Mouse (Mus musculus) forebrain, embryonic 10.5 days (tissue): Measurements from ENCODE around the gene Txndc5. TPM values are rescaled to one million over a fixed set of nuclear protein-coding genes. Genes with fewer than 3 reads are reported as not detected.

Source experiments
- DNase-seq: peaks from one replicate; pipeline ENCODE4 v3.0.0-alpha.2; 2017; ENCODE audit warnings: low spot score; ENCODE audit errors: extremely low spot score
- H3K27ac ChIP-seq: fragments of 300-500 bp; sonication (generic); 2 replicates; pipeline ENCODE4 v1.5.1; 2016; ENCODE audit warnings: mild to moderate bottlenecking
- H3K27me3 ChIP-seq: fragments of 300-500 bp; sonication (generic); 2 replicates; pipeline ENCODE4 v1.6.1; 2016; ENCODE audit warnings: mild to moderate bottlenecking; ENCODE audit not compliant: poor library complexity, severe bottlenecking
- H3K36me3 ChIP-seq: fragments of 300-500 bp; sonication (generic); replicated peaks from 2 replicates; pipeline ENCODE4 v1.6.1; 2016; ENCODE audit warnings: mild to moderate bottlenecking, moderate library complexity
- H3K4me1 ChIP-seq: fragments of 300-500 bp; sonication (generic); 2 replicates; pipeline ENCODE4 v1.6.1; 2016
- H3K4me3 ChIP-seq: fragments of 300-500 bp; sonication (generic); 2 replicates; pipeline ENCODE4 v1.5.1; 2016; ENCODE audit warnings: mild to moderate bottlenecking, moderate library complexity
- H3K9me3 ChIP-seq: fragments of 300-500 bp; sonication (generic); 2 replicates; pipeline ENCODE4 v1.6.1; 2016; ENCODE audit warnings: mild to moderate bottlenecking, moderate library complexity
- WGBS: fragments of 180-500 bp; shearing (Covaris S2); methylation state at CpG from one replicate; pipeline ENCODE4 v1.1.7; 2016; 5-methylcytosine and 5-hydroxymethylcytosine counted together
- polyA plus RNA-seq: library from polyadenylated mRNA; unstranded; fragments of >200 nt; fragmentation: Nextera tagmentation; extraction: Ambion mirVana; gene quantifications from 2 replicates; pipeline ENCODE4 v1.2.1, GENCODE M21; 2016

Txndc5 gene
- polyA plus RNA-seq, 1 experiment from 2014 or later, result 144 TPM

DNA sequence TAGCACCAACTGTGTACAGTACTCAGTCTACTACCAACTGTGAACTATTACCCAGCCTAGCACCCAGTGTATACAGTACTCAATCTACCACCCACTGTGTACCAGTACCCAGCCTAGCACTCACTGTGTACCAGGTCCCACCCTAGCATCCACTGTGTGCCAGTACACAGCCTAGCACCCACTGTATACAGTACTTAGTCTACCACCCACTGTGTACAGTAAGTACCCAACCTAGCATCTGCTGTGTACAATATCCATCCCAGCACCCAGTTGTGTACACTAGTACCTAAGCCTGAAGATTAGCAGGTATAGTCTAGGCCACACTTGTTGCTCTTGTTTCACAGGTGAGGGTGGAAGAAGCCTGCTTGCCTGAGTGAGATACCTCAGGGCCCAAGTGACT is 8.9 kb upstream of the Txndc5 start:
- H3K9me3 ChIP-seq, result no peaks in the 10 kb centered on the region
- no peak overlapping the region for H3K27ac ChIP-seq
- H3K4me3 ChIP-seq, result no peak overlapping the region
- no peak for DNase-seq
- H3K36me3 ChIP-seq, result no peaks in the 10 kb centered on the region
- no peaks in the 10 kb centered on the region for H3K27me3 ChIP-seq
- H3K4me1 ChIP-seq, result no peaks in the 10 kb centered on the region

DNA sequence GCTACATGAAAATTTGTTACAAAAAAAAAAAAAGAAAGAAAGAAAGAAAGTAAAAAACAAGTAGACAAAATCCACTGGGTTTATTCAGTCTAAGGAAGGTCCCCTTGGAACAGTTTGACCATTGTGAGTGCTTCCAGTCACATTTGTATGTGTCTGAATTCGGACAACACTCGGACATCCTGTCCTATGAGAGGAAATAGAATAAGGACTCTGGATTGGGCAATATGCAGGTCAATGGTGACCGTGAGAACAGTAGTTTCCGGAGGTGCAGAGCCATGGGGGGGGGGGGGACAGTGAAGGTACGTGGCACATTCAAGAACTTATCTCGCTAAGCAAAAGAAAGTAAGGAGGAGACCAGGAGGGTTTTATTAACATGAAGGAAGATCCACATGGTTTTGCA is 6.1 kb upstream of the Txndc5 start:
- no peak for DNase-seq
- Histone ChIP-seq H3K4me3 (no peak overlapping the region), H3K27ac (no peak overlapping the region), H3K36me3 (no peaks in the 10 kb centered on the region), H3K9me3 (no peaks in the 10 kb centered on the region), H3K27me3 (peaks cover under 1% of the 10 kb centered on the region; the same call in 1 of the 2 replicates), H3K4me1 (no peaks in the 10 kb centered on the region)
- WGBS, result 88% methylated on average over 6 of the region's 6 CpGs

DNA sequence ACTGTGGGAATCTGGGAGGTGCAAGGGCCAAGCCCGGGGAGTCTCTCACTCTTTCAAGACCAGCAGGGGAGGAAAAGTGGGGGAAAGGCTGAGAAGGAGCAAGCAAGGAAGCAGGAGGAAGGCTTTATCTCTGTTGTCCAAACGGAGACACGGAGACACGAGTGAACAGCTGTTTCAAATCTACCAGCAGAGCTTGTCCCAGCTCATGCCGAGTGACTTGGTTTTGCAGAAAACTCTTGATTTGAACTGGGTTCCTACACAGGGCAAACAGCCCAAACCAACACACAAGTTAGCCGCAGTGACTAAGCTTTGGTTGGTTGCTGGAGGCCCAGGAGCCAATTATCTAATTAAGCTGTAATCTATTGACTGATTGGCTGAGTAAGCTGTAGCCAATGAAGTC is 5.4 kb upstream of the Txndc5 start:
- Histone ChIP-seq H3K36me3 (no peaks in the 10 kb centered on the region), H3K4me3 (no peak overlapping the region), H3K4me1 (no peaks in the 10 kb centered on the region), H3K27ac (no peak overlapping the region), H3K27me3 (peaks cover 8% of the 10 kb centered on the region; the same call in 1 of the 2 replicates), H3K9me3 (no peaks in the 10 kb centered on the region)
- DNase-seq, result no peak
- 54% methylated on average over 6 of the region's 6 CpGs for WGBS

DNA sequence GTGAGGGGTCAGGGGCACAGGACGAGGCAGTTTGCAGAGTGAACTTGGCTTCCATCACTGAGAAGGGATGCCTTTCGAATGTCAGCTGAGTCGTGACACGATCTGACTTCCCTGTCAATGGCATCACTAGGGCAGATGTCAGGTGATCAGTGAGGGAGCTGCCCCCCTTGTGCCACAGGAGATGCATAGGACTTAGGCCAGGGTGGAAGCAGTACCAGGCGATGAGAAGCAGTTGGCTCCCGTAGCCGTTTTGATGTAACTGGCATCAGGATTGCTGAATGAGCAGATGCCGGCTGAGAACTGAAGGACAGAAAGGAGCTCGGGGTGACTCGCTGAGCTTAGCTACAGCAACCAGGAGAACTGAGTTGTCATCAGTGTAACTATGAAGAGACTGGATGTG is 4.8 kb upstream of the Txndc5 start:
- Histone ChIP-seq H3K36me3 (no peaks in the 10 kb centered on the region), H3K4me3 (no peak overlapping the region), H3K4me1 (peaks cover 5% of the 10 kb centered on the region), H3K9me3 (no peaks in the 10 kb centered on the region), H3K27ac (no peak overlapping the region), H3K27me3 (peaks cover 8% of the 10 kb centered on the region; the same call in 1 of the 2 replicates)
- DNase-seq, result no peak
- WGBS, result 90% methylated on average over 10 of the region's 10 CpGs

DNA sequence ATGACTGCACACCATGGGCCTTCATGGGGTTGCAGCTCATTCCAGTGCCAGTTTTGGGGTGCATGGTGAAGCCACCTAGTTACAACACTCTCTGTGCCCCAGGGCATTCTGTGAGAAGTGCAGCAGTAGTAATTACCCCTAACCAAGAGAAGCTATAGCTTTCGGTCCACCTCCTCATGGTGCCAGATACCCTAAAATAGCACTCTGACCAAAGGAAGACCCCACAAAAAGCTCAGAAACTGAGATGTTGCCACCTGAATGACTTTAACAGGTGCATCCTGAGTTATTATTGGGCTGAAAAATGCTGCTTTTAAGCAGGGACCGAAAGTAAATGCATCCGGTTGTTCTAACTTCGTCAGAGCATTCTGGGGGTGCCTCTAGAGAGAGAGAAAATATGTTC is 2.9 kb upstream of the Txndc5 start:
- Histone ChIP-seq H3K27ac (no peak overlapping the region), H3K4me3 (no peak overlapping the region), H3K4me1 (peaks cover 19% of the 10 kb centered on the region), H3K9me3 (no peaks in the 10 kb centered on the region), H3K27me3 (peaks cover 8% of the 10 kb centered on the region; the same call in 1 of the 2 replicates), H3K36me3 (no peaks in the 10 kb centered on the region)
- WGBS, result 94% methylated on average over 4 of the region's 4 CpGs
- no peak for DNase-seq

DNA sequence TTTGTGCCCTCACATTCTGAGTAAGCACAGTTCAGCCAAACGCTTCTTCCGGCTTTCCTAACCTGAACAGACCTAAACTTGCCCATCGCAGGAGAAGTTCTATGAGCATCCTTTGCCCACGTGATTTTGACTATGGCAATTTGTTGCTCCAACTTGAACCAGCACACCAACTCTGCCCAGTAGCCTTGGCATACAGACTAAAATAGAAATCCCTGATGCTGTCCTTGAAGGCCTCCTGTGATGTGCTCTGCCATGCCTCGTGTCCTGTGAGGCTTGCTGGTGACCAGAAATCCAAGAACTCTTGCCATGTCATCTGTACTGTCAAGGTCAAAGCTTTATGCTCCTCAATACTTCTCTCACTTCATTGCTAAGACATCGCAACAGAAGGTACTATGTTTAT is 952 bp upstream of the Txndc5 start:
- Histone ChIP-seq H3K36me3 (peaks cover 7% of the 10 kb centered on the region; the same call in 1 of the 2 replicates), H3K27ac (no peak overlapping the region), H3K27me3 (peaks cover 8% of the 10 kb centered on the region; the same call in 1 of the 2 replicates), H3K4me3 (no peak overlapping the region), H3K4me1 (peaks cover 32% of the 10 kb centered on the region), H3K9me3 (no peaks in the 10 kb centered on the region)
- no peak for DNase-seq
- WGBS, result 91% methylated on average over 6 of the region's 6 CpGs

DNA sequence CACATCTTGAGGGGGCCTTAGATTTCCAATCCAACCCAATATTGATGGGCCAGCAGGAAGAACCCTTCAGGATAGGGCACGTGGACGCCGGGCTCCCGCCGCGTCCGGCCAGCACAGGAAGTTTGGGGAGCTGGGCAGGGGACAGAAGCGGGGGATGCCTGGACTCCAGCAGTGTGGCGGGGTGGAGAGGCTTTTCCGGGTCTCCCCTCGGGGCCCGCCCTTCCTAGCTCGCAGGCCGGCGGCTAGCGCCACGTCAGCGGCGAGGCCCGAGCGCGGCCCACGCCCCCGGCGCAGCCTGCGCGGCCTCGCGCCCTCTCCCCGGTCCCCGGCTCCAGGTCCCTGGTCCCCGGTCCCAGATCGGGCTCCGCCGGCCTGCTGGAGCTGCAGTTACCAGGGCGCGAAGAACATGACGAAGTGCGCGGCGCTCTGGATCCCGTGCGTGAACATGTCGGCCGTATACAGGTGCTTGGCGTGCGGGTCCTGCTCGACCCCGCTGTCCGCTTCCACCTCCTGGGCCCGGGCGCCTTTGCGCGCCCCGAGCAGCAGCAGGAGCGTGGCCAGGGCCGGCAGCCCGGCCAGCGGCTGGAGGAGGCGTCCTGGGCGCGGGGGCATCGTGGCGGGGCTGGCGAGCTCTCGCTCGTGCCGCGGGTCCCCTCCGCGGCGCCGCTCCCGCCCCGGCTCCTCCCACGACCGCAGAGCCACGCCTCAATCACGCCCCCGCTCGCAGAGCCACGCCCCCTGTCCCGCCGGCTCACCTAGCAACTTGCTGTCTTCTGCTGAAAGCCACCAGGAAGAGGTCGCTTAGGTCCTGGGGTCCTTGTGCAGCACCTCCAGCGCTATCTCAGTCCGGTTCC is 600 bp downstream of the Txndc5 start:
- Histone ChIP-seq H3K27ac (peak overlapping the region; percentile 94), H3K36me3 (peaks cover 13% of the 10 kb centered on the region), H3K9me3 (no peaks in the 10 kb centered on the region), H3K4me1 (peaks cover 32% of the 10 kb centered on the region), H3K27me3 (peaks cover 8% of the 10 kb centered on the region; the same call in 1 of the 2 replicates), H3K4me3 (peak overlapping the region; percentile 94)
- DNase-seq, result peak; percentile 86
- under 1% methylated on average over 84 of the region's 87 CpGs for WGBS

DNA sequence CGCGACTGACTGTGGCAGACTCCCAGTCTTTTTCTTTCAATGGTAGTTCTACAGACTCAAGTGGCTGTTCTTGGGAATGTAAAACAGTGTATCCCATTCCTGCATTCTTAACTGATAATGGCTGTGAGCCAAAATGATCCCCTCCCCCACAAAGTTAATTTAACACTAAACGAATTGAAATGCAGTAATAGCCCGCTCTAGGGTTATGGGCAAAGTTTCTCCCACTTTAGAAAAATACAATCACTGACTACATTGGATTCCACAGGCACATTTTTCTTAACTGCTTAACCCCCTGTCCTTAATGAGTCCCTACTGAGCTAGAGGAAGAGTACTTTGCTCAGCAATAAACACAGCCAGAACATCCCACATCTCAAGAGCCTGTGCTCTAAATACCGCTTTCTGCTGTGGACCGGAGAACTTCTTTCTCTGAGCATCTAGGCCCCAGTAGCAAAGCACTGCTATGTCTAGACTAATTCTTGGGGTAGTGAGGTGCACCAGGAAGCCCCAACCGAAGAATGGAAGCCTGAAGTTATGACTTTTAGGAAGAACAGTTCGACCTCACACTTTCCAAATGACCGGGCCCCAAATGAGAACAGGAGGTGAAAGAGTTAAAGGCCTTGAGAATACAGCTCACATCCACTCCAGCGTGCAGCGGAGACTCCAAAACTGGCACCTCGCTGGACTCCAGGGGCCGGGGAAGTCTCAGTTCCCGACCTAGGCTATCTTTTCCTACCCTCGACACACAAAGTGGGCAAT is 1.4 kb downstream of the Txndc5 start:
- peaks cover 21% of the 10 kb centered on the region for H3K36me3 ChIP-seq
- peak overlapping the region; percentile 94 for H3K27ac ChIP-seq
- peaks cover 8% of the 10 kb centered on the region; the same call in 1 of the 2 replicates for H3K27me3 ChIP-seq
- WGBS, result 15% methylated on average over 15 of the region's 15 CpGs
- peak overlapping the region; percentile 94 for H3K4me3 ChIP-seq
- H3K9me3 ChIP-seq, result no peaks in the 10 kb centered on the region
- peaks cover 32% of the 10 kb centered on the region for H3K4me1 ChIP-seq
- DNase-seq, result no peak

DNA sequence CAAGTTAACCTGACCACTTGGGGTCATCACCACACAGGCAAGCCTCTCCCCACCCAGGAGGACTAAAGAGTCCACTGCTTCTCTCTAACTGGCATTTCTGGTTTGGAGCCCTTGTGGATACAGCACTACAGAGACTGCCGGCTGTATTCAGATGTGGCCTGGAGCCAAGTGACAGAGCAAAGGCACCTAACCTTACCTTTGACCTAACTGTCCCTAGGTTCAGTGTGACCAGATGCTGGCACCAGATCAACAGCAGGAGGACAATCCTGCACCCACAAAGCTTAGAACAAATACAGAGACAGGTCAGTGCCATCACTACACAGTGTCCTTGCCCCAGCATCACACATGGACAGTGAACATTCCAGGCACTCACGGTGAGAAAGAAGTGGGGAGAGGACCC is 2.5 kb downstream of the Txndc5 start:
- peak overlapping the region; percentile 94; the same call in 1 of the 2 replicates for H3K4me3 ChIP-seq
- peaks cover 32% of the 10 kb centered on the region for H3K36me3 ChIP-seq
- H3K4me1 ChIP-seq, result peaks cover 32% of the 10 kb centered on the region
- WGBS, result 87% methylated on average over 2 of the region's 2 CpGs
- no peak overlapping the region for H3K27ac ChIP-seq
- no peak for DNase-seq
- peaks cover 8% of the 10 kb centered on the region; the same call in 1 of the 2 replicates for H3K27me3 ChIP-seq
- no peaks in the 10 kb centered on the region for H3K9me3 ChIP-seq

DNA sequence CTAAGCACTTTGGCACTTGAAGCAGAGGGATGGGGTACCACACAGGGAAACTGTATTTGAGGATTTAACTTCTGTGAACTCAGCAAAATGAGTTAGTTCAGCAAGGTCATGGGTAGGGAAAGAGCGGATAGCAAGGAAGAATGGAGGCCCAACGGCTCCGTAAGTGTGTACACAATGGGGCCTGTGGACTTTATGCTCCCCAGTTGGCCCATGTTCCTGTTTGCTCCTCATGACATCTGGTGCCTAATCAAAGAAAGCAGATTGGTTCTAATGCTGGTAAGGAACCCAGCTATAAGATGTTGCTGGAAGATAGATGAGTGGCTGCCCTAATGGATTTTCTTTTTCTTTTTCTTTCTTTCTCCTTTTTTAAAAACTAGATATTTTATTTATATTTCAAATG is 3.4 kb downstream of the Txndc5 start:
- Histone ChIP-seq H3K27me3 (peaks cover 8% of the 10 kb centered on the region; the same call in 1 of the 2 replicates), H3K4me1 (peaks cover 32% of the 10 kb centered on the region), H3K36me3 (peaks cover 41% of the 10 kb centered on the region), H3K9me3 (no peaks in the 10 kb centered on the region), H3K27ac (no peak overlapping the region), H3K4me3 (no peak overlapping the region)
- 92% methylated on average over 3 of the region's 3 CpGs for WGBS
- DNase-seq, result no peak

DNA sequence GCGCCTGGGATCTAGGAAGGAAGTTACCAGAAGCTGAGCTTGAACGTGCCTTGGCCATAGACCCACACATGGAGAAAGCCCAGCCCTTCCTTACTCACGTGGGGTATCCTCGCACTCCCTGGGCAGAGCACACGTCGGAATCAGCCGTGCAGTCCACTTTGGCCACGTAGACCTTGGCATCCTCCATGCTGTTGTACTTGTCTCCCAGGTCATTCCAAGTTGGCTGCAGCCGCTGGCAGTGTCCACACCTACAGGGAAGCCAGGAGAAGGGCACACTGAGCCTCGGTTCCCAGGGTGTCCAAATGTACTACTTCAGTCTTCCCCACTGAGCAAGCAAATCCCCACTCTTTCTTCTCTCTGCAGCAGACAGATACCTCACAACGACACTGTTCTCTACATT is 5.4 kb downstream of the Txndc5 start:
- no peak for DNase-seq
- Histone ChIP-seq H3K36me3 (peaks cover 61% of the 10 kb centered on the region), H3K4me1 (peaks cover 25% of the 10 kb centered on the region), H3K27ac (no peak overlapping the region), H3K27me3 (no peaks in the 10 kb centered on the region), H3K4me3 (no peak overlapping the region), H3K9me3 (no peaks in the 10 kb centered on the region)
- WGBS, result 91% methylated on average over 11 of the region's 11 CpGs

DNA sequence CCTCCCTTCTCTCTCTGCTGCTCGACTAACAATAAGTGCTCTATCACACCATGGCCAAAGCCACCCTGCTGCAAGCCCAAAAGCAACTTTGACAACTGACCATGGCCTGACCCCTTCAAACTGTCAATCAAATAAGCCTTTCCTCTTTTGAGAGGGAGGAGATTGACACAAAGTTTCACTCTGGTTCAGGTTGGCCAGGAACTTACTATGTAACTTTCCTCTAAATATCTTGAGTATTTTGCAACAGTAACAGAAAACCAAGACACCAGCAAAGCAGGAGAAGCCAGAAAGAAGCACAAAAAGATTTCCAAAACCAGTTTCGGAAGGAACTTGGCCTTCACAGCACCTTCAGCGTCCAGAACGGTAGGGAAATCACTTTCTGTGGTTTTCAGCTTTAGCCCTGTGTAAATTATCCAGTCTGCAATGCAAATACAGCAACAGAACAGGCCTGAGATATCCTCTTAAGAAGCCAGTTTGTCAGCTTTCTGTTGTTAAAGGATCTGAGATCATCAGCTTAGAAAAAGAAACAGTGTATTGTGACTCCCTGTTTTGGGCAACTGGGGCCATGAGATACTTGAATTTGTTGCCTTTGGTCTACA is 6.5 kb downstream of the Txndc5 start:
- WGBS, result 89% methylated on average over 4 of the region's 4 CpGs
- Histone ChIP-seq H3K27ac (no peak overlapping the region), H3K9me3 (no peaks in the 10 kb centered on the region), H3K4me3 (no peak overlapping the region), H3K4me1 (peaks cover 20% of the 10 kb centered on the region), H3K36me3 (peaks cover 72% of the 10 kb centered on the region), H3K27me3 (no peaks in the 10 kb centered on the region)
- DNase-seq, result no peak
